Mouse (Mus musculus): ENCODE measurements at regions not wholly inside any gene's neighbourhood (a gene's known extent, or its start where the extent isn't known, plus 50 kb on each side); places are given as distances from the start of the nearest gene placed in this dataset.

GRCm38 (mm10) chr8:62284378-62285110 is 161.6 kb upstream of the Anxa10 start:
- H3K27me3 ChIP-seq (ENCODE audit: insufficient read depth, poor library complexity, severe bottlenecking) = no peaks in the 10 kb centered on the region
- WGBS = 62% methylated on average over 12 of the region's 12 CpGs
- peak overlapping the region; percentile 62 for H3K27ac ChIP-seq
- DNase-seq (ENCODE audit: low spot score) = peak; percentile 51
- H3K36me3 ChIP-seq = no peaks in the 10 kb centered on the region
- H3K9me3 ChIP-seq = no peaks in the 10 kb centered on the region
- no peak overlapping the region for H3K4me3 ChIP-seq
- peaks cover 9% of the 10 kb centered on the region; the same call in 1 of the 2 replicates for H3K4me1 ChIP-seq (replicated peaks)

- no peaks in the 10 kb centered on the region for H3K27me3 ChIP-seq (ENCODE audit: insufficient read depth, poor library complexity, severe bottlenecking)
- WGBS = 76% methylated on average over 6 of the region's 6 CpGs
- DNase-seq (ENCODE audit: low spot score) = no peak
- H3K27ac ChIP-seq = no peak overlapping the region
- no peaks in the 10 kb centered on the region for H3K4me1 ChIP-seq (replicated peaks)
- H3K4me3 ChIP-seq = no peak overlapping the region
- H3K36me3 ChIP-seq = no peaks in the 10 kb centered on the region
- no peaks in the 10 kb centered on the region for H3K9me3 ChIP-seq
Observed at GRCm38 (mm10) chr8:62250551-62250950, 127.6 kb upstream of the Anxa10 start.
